Mouse (Mus musculus): ENCODE measurements around the gene Dnah8. TPM values are rescaled to one million over a fixed set of nuclear protein-coding genes. Genes with fewer than 3 reads are reported as not detected.

The Dnah8 gene
- polyA plus RNA-seq, 1 experiment from 2014 or later, result 0.35 TPM

DNA sequence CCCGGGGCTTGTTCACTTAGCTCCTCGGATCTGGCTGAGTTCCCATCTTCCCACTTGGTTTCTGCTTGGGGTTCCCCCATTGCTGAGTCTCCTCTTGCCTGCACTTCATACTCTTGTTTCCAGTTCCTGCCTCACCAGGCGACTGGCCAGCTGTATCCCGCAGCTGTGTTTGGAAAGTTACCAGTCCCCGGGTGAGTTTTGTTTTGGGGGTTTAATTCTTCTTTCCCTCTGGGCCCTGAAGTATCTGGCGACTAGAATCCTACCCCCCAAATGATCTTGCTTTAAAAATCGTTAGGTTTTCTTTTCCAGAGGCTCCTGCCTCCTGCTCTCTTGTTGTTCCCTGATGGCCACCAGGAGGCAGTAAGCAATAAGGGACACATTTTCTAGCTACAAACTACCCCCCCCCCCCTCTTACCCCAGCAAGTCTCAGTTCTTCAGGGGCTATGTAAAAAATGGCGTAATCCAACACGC is 220.2 kb downstream of the Dnah8 start:
- no peak for ATAC-seq
- no peak overlapping the region for H3K4me2 ChIP-seq (replicated peaks; ENCODE audit: low read depth)
- no peak overlapping the region for H3K27ac ChIP-seq (ENCODE audit: low read depth, low read length)
- H3K4me3 ChIP-seq (ENCODE audit: low read depth, low read length), result no peak overlapping the region
- H3K9me3 ChIP-seq (ENCODE audit: control insufficient read depth), result no peaks in the 10 kb centered on the region
- TF ChIP-seq CTCF (IDR thresholded peaks at IDR 0.05; ENCODE audit: low read depth), result peak; percentile 64
- 43% methylated on average over 9 of the region's 9 CpGs for WGBS
- H3K36me3 ChIP-seq (ENCODE audit: control insufficient read depth, insufficient read depth), result no peaks in the 10 kb centered on the region
- no peaks in the 10 kb centered on the region for H3K27me3 ChIP-seq (replicated peaks; ENCODE audit: control insufficient read depth, insufficient read depth, low read length)
- no peaks in the 10 kb centered on the region for H3K4me1 ChIP-seq (replicated peaks; ENCODE audit: control insufficient read depth, insufficient read depth, low read length)
- no peak overlapping the region for H3K9ac ChIP-seq (ENCODE audit: low read depth, low read length)

DNA sequence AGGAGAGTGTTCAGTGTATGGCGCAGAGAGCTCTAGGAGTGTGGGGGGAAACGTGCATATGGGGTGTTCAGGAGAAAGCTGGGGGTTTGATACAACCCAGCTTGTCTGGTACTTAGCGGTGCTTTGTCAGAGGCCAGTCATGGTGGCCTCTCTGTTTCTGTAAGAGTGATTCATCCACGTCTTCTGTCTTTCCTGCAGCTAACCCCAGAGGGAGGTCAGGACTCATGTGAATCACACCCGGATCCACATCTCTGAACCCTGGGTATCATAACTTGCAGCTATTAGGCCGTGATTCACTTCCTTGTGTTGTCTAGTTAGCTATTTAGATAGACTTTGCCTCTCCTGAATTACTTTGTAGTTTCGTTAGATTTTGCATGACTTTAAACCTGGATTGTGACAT is 223.3 kb downstream of the Dnah8 start:
- H3K27ac ChIP-seq (ENCODE audit: low read depth, low read length), result no peak overlapping the region
- ATAC-seq, result peak; percentile 77
- no peaks in the 10 kb centered on the region for H3K36me3 ChIP-seq (ENCODE audit: control insufficient read depth, insufficient read depth)
- H3K4me2 ChIP-seq (replicated peaks; ENCODE audit: low read depth), result no peak overlapping the region
- no peak for TF ChIP-seq CTCF (IDR thresholded peaks at IDR 0.05; ENCODE audit: low read depth)
- H3K4me1 ChIP-seq (replicated peaks; ENCODE audit: control insufficient read depth, insufficient read depth, low read length), result no peaks in the 10 kb centered on the region
- no peaks in the 10 kb centered on the region for H3K27me3 ChIP-seq (replicated peaks; ENCODE audit: control insufficient read depth, insufficient read depth, low read length)
- H3K9ac ChIP-seq (ENCODE audit: low read depth, low read length), result no peak overlapping the region
- WGBS, result 53% methylated on average over 7 of the region's 7 CpGs
- no peak overlapping the region for H3K4me3 ChIP-seq (ENCODE audit: low read depth, low read length)
- H3K9me3 ChIP-seq (ENCODE audit: control insufficient read depth), result no peaks in the 10 kb centered on the region

DNA sequence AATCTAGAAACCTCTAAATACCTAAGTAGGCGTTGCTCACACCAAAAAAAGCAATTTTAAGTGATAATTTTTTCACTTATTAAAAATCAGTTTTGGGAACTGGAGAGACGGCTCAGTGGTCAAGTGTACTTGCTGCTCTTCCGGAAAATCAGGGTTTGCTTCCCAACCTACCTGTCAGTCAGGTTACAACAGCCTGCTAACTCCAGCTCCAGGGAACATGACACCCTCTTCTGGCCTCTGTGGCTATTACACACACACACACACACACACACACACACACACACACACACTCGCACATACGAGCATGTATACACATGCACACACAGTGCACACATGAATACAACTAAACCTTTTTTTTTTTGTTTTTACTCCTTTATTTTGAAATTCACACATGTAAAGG is 223.9 kb downstream of the Dnah8 start:
- 89% methylated on average over 5 of the region's 5 CpGs for WGBS
- Histone ChIP-seq H3K27ac (ENCODE audit: low read depth, low read length) (no peak overlapping the region), H3K27me3 (replicated peaks; ENCODE audit: control insufficient read depth, insufficient read depth, low read length) (no peaks in the 10 kb centered on the region), H3K4me3 (ENCODE audit: low read depth, low read length) (no peak overlapping the region), H3K9ac (ENCODE audit: low read depth, low read length) (no peak overlapping the region), H3K36me3 (ENCODE audit: control insufficient read depth, insufficient read depth) (no peaks in the 10 kb centered on the region), H3K9me3 (ENCODE audit: control insufficient read depth) (no peaks in the 10 kb centered on the region), H3K4me2 (replicated peaks; ENCODE audit: low read depth) (no peak overlapping the region), H3K4me1 (replicated peaks; ENCODE audit: control insufficient read depth, insufficient read depth, low read length) (no peaks in the 10 kb centered on the region)
- ATAC-seq, result no peak
- TF ChIP-seq CTCF (IDR thresholded peaks at IDR 0.05; ENCODE audit: low read depth), result no peak

DNA sequence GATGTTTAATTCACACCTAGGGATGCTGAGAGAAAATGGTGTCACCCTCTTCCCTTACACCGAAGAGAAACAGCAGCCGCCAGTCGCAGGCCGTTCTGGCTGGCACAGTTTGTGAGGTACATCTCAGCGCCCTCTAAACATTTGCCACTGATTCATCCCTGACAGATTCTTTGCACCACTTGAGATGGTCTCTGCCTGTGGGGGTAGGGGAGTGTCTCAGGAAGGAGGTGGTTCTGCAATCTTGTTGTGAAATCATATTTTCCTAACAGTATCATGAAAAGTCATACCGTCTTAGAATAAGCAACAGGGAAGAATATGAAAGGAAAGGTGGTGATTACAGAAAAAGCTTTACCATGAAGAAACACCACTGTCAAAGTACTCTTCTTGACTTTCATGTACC is 224.7 kb downstream of the Dnah8 start:
- Histone ChIP-seq H3K9ac (ENCODE audit: low read depth, low read length) (no peak overlapping the region), H3K4me2 (replicated peaks; ENCODE audit: low read depth) (no peak overlapping the region), H3K36me3 (ENCODE audit: control insufficient read depth, insufficient read depth) (no peaks in the 10 kb centered on the region), H3K27me3 (replicated peaks; ENCODE audit: control insufficient read depth, insufficient read depth, low read length) (no peaks in the 10 kb centered on the region), H3K9me3 (ENCODE audit: control insufficient read depth) (no peaks in the 10 kb centered on the region), H3K4me3 (ENCODE audit: low read depth, low read length) (no peak overlapping the region), H3K4me1 (replicated peaks; ENCODE audit: control insufficient read depth, insufficient read depth, low read length) (no peaks in the 10 kb centered on the region), H3K27ac (ENCODE audit: low read depth, low read length) (no peak overlapping the region)
- 93% methylated on average over 6 of the region's 6 CpGs for WGBS
- ATAC-seq, result no peak
- no peak for TF ChIP-seq CTCF (IDR thresholded peaks at IDR 0.05; ENCODE audit: low read depth)

DNA sequence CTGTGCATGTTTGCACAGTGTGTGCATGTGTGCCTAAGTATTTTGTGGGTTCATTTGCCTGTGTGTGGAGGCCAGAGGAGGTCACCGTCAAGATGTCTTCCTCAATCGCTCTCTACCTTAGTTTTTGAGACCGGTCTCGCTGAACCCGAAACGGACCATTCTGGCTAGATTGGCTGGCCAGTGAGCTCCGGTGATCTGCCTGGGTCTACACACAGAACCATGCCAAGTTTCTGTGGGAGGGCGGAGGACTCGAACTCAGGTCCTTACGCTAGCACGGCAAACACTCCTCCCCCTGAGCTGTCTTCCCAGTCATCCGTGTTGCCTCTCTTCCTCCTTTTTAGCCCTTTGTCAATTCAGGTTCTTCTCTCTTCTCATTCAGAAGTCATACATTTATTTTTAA is 225.7 kb downstream of the Dnah8 start:
- WGBS, result 97% methylated on average over 12 of the region's 12 CpGs
- Histone ChIP-seq H3K36me3 (ENCODE audit: control insufficient read depth, insufficient read depth) (no peaks in the 10 kb centered on the region), H3K9me3 (ENCODE audit: control insufficient read depth) (no peaks in the 10 kb centered on the region), H3K4me1 (replicated peaks; ENCODE audit: control insufficient read depth, insufficient read depth, low read length) (no peaks in the 10 kb centered on the region), H3K27me3 (replicated peaks; ENCODE audit: control insufficient read depth, insufficient read depth, low read length) (no peaks in the 10 kb centered on the region), H3K9ac (ENCODE audit: low read depth, low read length) (no peak overlapping the region), H3K4me2 (replicated peaks; ENCODE audit: low read depth) (no peak overlapping the region), H3K27ac (ENCODE audit: low read depth, low read length) (no peak overlapping the region), H3K4me3 (ENCODE audit: low read depth, low read length) (no peak overlapping the region)
- no peak for ATAC-seq
- no peak for TF ChIP-seq CTCF (IDR thresholded peaks at IDR 0.05; ENCODE audit: low read depth)

DNA sequence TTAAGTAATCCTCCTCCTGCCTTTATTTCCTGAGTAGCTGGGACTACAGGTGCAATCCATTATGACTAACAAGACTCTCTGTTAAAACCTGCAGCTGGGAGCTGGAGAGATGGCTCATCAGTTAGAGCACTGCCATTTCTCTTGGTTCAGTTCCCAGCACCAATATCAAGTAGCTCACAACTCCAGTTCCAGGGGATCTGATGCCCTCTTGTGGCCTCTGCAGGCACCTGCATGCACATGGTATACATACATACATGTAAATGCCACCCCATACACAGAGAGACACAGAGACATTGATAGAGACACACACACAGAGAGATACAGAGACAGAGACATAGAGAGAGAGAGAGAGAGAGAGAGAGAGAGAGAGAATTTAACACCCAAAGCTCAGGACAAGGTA is 228.2 kb downstream of the Dnah8 start:
- Histone ChIP-seq H3K27ac (ENCODE audit: low read depth, low read length) (no peak overlapping the region), H3K4me3 (ENCODE audit: low read depth, low read length) (no peak overlapping the region), H3K9ac (ENCODE audit: low read depth, low read length) (no peak overlapping the region), H3K4me1 (replicated peaks; ENCODE audit: control insufficient read depth, insufficient read depth, low read length) (no peaks in the 10 kb centered on the region), H3K9me3 (ENCODE audit: control insufficient read depth) (no peaks in the 10 kb centered on the region), H3K27me3 (replicated peaks; ENCODE audit: control insufficient read depth, insufficient read depth, low read length) (no peaks in the 10 kb centered on the region), H3K36me3 (ENCODE audit: control insufficient read depth, insufficient read depth) (no peaks in the 10 kb centered on the region), H3K4me2 (replicated peaks; ENCODE audit: low read depth) (no peak overlapping the region)
- peak; percentile 18 for TF ChIP-seq CTCF (IDR thresholded peaks at IDR 0.05; ENCODE audit: low read depth)
- ATAC-seq, result no peak

DNA sequence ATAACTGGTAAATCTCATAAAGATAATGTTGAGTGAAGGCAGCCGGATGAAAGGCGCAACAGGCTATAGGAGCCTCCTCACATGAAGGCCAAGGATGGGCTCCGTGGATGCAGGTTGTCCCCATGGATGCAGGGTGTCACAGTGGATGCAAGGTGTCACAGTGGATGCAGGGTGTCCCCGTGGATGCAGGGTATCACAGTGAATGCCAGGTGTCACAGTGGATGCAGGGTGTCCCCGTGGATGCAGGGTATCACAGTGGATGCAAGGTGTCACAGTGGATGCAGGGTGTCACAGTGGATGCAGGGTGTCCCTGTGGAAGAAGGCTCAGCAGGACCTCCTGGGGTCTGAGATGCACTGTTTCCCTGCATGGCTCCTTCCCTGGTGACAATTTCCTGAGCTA is 233.2 kb downstream of the Dnah8 start:
- ATAC-seq, result no peak
- no peak overlapping the region for H3K4me2 ChIP-seq (replicated peaks; ENCODE audit: low read depth)
- no peaks in the 10 kb centered on the region for H3K36me3 ChIP-seq (ENCODE audit: control insufficient read depth, insufficient read depth)
- no peaks in the 10 kb centered on the region for H3K4me1 ChIP-seq (replicated peaks; ENCODE audit: control insufficient read depth, insufficient read depth, low read length)
- H3K27ac ChIP-seq (ENCODE audit: low read depth, low read length), result no peak overlapping the region
- H3K9me3 ChIP-seq (ENCODE audit: control insufficient read depth), result no peaks in the 10 kb centered on the region
- no peak overlapping the region for H3K9ac ChIP-seq (ENCODE audit: low read depth, low read length)
- no peak overlapping the region for H3K4me3 ChIP-seq (ENCODE audit: low read depth, low read length)
- no peaks in the 10 kb centered on the region for H3K27me3 ChIP-seq (replicated peaks; ENCODE audit: control insufficient read depth, insufficient read depth, low read length)
- WGBS, result 88% methylated on average over 5 of the region's 5 CpGs
- no peak for TF ChIP-seq CTCF (IDR thresholded peaks at IDR 0.05; ENCODE audit: low read depth)
